Mouse (Mus musculus): ENCODE measurements around the gene Ddx54. TPM values are rescaled to one million over a fixed set of nuclear protein-coding genes. Genes with fewer than 3 reads are reported as not detected.

Gene Ddx54
- total and polyA plus RNA-seq, 2 experiments from 2014 or later: 31.9 to 37.3 TPM

- peak overlapping the region; percentile 72 for H3K27ac ChIP-seq
- peak; percentile 76 for DNase-seq (ENCODE audit: low spot score)
These were observed 41.3 kb upstream of the Ddx54 start for GRCm38 (mm10) chr5:120571056-120571740.

GRCm38 (mm10) chr5:120574469-120575063, 38.0 kb upstream of the Ddx54 start:
- Histone ChIP-seq H3K27ac (no peak overlapping the region), H3K4me2 (ENCODE audit: low read depth, low read length) (no peak overlapping the region), H3K36me3 (ENCODE audit: insufficient read depth, low read length) (no peaks in the 10 kb centered on the region), H3K9me3 (ENCODE audit: low read length) (no peaks in the 10 kb centered on the region), H3K9ac (replicated peaks; ENCODE audit: low read length) (no peak overlapping the region), H3K4me1 (ENCODE audit: insufficient read depth, low read length) (peaks cover 27% of the 10 kb centered on the region; the same call in 1 of the 2 replicates), H3K27me3 (ENCODE audit: insufficient read depth, low read length) (no peaks in the 10 kb centered on the region), H3K4me3 (ENCODE audit: low read length) (no peak overlapping the region)
- ATAC-seq (no peak), DNase-seq (ENCODE audit: low spot score) (no peak)
- 71% methylated on average over 10 of the region's 10 CpGs for WGBS
- TF ChIP-seq CTCF (IDR thresholded peaks at IDR 0.05; ENCODE audit: low read depth): no peak

More at GRCm38 (mm10) chr5:120571056-120571740, 41.3 kb upstream of the Ddx54 start:
- WGBS: 28% methylated on average over 14 of the region's 14 CpGs
- Histone ChIP-seq H3K4me1 (ENCODE audit: insufficient read depth, low read length) (peaks cover 54% of the 10 kb centered on the region), H3K4me3 (ENCODE audit: low read length) (no peak overlapping the region), H3K4me2 (ENCODE audit: low read depth, low read length) (no peak overlapping the region), H3K9me3 (ENCODE audit: low read length) (no peaks in the 10 kb centered on the region), H3K9ac (replicated peaks; ENCODE audit: low read length) (no peak overlapping the region), H3K36me3 (ENCODE audit: insufficient read depth, low read length) (no peaks in the 10 kb centered on the region), H3K27me3 (ENCODE audit: insufficient read depth, low read length) (no peaks in the 10 kb centered on the region)
- TF ChIP-seq CTCF (IDR thresholded peaks at IDR 0.05; ENCODE audit: low read depth): no peak
- no peak for ATAC-seq

- Histone ChIP-seq H3K27ac (no peak overlapping the region), H3K4me3 (ENCODE audit: low read length) (no peak overlapping the region), H3K27me3 (ENCODE audit: insufficient read depth, low read length) (no peaks in the 10 kb centered on the region), H3K9ac (replicated peaks; ENCODE audit: low read length) (no peak overlapping the region), H3K4me2 (ENCODE audit: low read depth, low read length) (no peak overlapping the region), H3K36me3 (ENCODE audit: insufficient read depth, low read length) (peaks cover 2% of the 10 kb centered on the region; the same call in 1 of the 2 replicates), H3K4me1 (ENCODE audit: insufficient read depth, low read length) (peaks cover 18% of the 10 kb centered on the region), H3K9me3 (ENCODE audit: low read length) (no peaks in the 10 kb centered on the region)
- WGBS: 75% methylated on average over 11 of the region's 11 CpGs
- DNase-seq (ENCODE audit: low spot score) (no peak), ATAC-seq (no peak)
- no peak for TF ChIP-seq CTCF (IDR thresholded peaks at IDR 0.05; ENCODE audit: low read depth)
These were observed 35.7 kb upstream of the Ddx54 start for GRCm38 (mm10) chr5:120576781-120577301.

- H3K9ac ChIP-seq (replicated peaks; ENCODE audit: low read length): no peak overlapping the region
- WGBS: 53% methylated on average over 10 of the region's 10 CpGs
- DNase-seq (ENCODE audit: low spot score): no peak
- no peak overlapping the region for H3K4me2 ChIP-seq (ENCODE audit: low read depth, low read length)
- H3K36me3 ChIP-seq (ENCODE audit: insufficient read depth, low read length): peaks cover 6% of the 10 kb centered on the region
- peaks cover 18% of the 10 kb centered on the region for H3K4me1 ChIP-seq (ENCODE audit: insufficient read depth, low read length)
- H3K27me3 ChIP-seq (ENCODE audit: insufficient read depth, low read length): no peaks in the 10 kb centered on the region
- no peak overlapping the region for H3K27ac ChIP-seq
- no peaks in the 10 kb centered on the region for H3K9me3 ChIP-seq (ENCODE audit: low read length)
- no peak for ATAC-seq
- no peak overlapping the region for H3K4me3 ChIP-seq (ENCODE audit: low read length)
- TF ChIP-seq CTCF (IDR thresholded peaks at IDR 0.05; ENCODE audit: low read depth): peak; percentile 44
These were observed 34.6 kb upstream of the Ddx54 start for GRCm38 (mm10) chr5:120577935-120578441.

DNA sequence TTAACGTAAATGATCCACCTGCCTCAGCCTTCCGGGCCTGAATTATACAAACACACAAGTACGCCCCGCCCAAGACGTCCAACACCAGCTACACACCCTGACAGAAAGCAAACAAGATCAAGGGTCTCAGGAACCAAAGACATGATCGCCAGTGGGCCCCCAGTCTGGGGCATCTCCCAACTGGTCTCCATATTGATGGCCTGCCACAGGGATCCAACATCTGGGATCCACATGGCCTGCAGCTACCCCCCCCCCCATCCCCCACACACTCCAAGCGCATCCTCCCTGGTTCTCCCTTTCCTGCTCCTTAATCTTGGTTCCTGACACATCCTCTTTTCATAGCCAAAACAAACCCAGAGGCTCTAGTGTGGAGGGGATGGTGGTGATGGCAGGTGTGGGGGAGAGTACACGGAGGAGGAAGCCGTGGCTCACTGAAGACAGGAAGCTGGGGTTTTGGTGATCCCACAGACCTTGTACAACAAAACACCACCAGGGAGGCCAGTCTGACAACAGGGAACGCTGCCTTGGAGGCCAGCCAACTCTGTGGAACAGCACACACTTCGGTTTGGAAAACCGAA, 33.9 kb upstream of the Ddx54 start:
- no peak overlapping the region for H3K9ac ChIP-seq (replicated peaks; ENCODE audit: low read length)
- ATAC-seq (no peak), DNase-seq (ENCODE audit: low spot score) (no peak)

DNA sequence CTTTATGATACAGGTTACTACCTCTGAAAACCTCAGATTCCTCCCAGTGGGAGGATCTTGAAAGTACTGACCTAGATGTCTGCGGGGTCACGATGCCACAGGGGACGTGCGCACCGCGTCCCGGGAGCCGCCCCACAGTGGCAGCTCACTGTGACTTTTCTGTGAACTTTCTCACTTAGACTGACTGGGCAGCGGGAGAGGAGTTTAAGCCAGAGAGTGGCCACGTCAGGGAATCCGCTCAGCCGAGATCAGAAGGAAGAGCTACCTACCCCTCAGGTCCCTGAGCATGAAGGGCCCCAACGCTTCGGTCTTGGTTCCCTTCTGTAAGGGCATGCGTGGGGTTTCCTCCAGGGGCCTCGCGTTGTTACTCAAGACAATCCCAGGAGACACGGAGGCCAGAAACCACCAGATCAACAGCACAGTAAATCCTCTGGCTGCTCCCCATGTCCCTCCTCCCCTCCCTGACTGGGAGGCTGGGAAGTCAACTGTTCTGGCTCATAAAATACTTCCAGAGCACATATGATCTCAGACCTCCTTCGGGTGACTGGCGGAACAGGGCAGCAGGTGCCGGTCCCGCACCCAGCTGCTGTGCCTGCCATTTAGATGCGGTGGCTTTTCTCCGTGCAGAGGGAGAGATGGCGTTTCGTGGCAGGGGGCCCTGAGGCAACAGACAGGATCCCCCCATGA, 33.2 kb upstream of the Ddx54 start:
- H3K4me2 ChIP-seq (ENCODE audit: low read depth, low read length): peak overlapping the region; percentile 13; the same call in 1 of the 2 replicates
- ATAC-seq: peak; percentile 61

More for the DNA sequence above, 33.9 kb upstream of the Ddx54 start:
- H3K27me3 ChIP-seq (ENCODE audit: insufficient read depth, low read length): no peaks in the 10 kb centered on the region
- H3K4me1 ChIP-seq (ENCODE audit: insufficient read depth, low read length): peaks cover 18% of the 10 kb centered on the region
- 47% methylated on average over 12 of the region's 12 CpGs for WGBS
- H3K4me3 ChIP-seq (ENCODE audit: low read length): no peak overlapping the region
- no peaks in the 10 kb centered on the region for H3K9me3 ChIP-seq (ENCODE audit: low read length)
- peak overlapping the region; percentile 70; the same call in 1 of the 2 replicates for H3K27ac ChIP-seq
- no peak for TF ChIP-seq CTCF (IDR thresholded peaks at IDR 0.05; ENCODE audit: low read depth)
- H3K4me2 ChIP-seq (ENCODE audit: low read depth, low read length): no peak overlapping the region
- peaks cover 12% of the 10 kb centered on the region for H3K36me3 ChIP-seq (ENCODE audit: insufficient read depth, low read length)

More for the DNA sequence above, 33.2 kb upstream of the Ddx54 start:
- Histone ChIP-seq H3K27me3 (ENCODE audit: insufficient read depth, low read length) (no peaks in the 10 kb centered on the region), H3K36me3 (ENCODE audit: insufficient read depth, low read length) (peaks cover 12% of the 10 kb centered on the region), H3K27ac (peak overlapping the region; percentile 70), H3K4me1 (ENCODE audit: insufficient read depth, low read length) (peaks cover 18% of the 10 kb centered on the region), H3K9me3 (ENCODE audit: low read length) (no peaks in the 10 kb centered on the region), H3K4me3 (ENCODE audit: low read length) (no peak overlapping the region), H3K9ac (replicated peaks; ENCODE audit: low read length) (peak overlapping the region; percentile 30; the same call in 1 of the 2 replicates)
- 39% methylated on average over 26 of the region's 26 CpGs for WGBS
- DNase-seq (ENCODE audit: low spot score): peak; percentile 61
- TF ChIP-seq CTCF (IDR thresholded peaks at IDR 0.05; ENCODE audit: low read depth): no peak

All from hindbrain, postnatal 0 days (tissue).